Comparison of ENCODE assay signal across 14 mouse cellular contexts in genomic region chr7:140477886-140478285, GRCm38 (mm10). TPM values are rescaled to one million over a fixed set of nuclear protein-coding genes. Genes with fewer than 3 reads are reported as not detected.
"Had no signal": no experiment of that assay in that cellular context is flagged by ENCODE, and none has a peak within 500 bp of the region (broad histone marks: within the 10 kb centered on the region; RNA-seq: fewer than 3 reads in every experiment).

No protein-coding gene starts in this region.

- ATAC-seq: intestine, embryonic 15.5 days; lung, postnatal 0 days; midbrain, embryonic 13.5 days had no signal

- DNase-seq: kidney, adult 18-20 months; kidney, postnatal 10 days; kidney, postnatal 4 days; lung, adult 2 months; lung, postnatal 36 days; thymus, adult 18-20 months; thymus, postnatal 14 days had no signal

RNA-seq across cellular contexts. Expression of gene Olfr535, which starts 6.1 kb away (rescaled TPM):
- total RNA-seq: left cerebral cortex, adult 8-10 months; megakaryocyte progenitor cell, adult 5-6 weeks; midbrain, postnatal 0 days had no signal

RNA-seq across cellular contexts. Expression of gene Olfr533, which starts 14.7 kb away (rescaled TPM):
- total RNA-seq: layer of hippocampus, adult 8-10 months; left cerebral cortex, adult 8-10 months; megakaryocyte progenitor cell, adult 5-6 weeks; midbrain, postnatal 0 days had no signal

RNA-seq across cellular contexts. Expression of gene Olfr536, which starts 29.3 kb away (rescaled TPM):
- total RNA-seq: layer of hippocampus, adult 8-10 months; left cerebral cortex, adult 8-10 months; megakaryocyte progenitor cell, adult 5-6 weeks; midbrain, postnatal 0 days had no signal

RNA-seq across cellular contexts. Expression of gene Olfr532, which starts 56.4 kb away (rescaled TPM):
- total RNA-seq: layer of hippocampus, adult 8-10 months; left cerebral cortex, adult 8-10 months; megakaryocyte progenitor cell, adult 5-6 weeks; midbrain, postnatal 0 days had no signal
